In genomic region chr6:8486391-8487043, GRCm38 (mm10) we compare ENCODE assay signal across 13 mouse cellular contexts. TPM values are rescaled to one million over a fixed set of nuclear protein-coding genes. Genes with fewer than 3 reads are reported as not detected.
DNase-seq lines count a peak whose midpoint lies in the region; ATAC-seq and TF ChIP-seq lines count a peak whose summit lies in the region.
"Had no signal": no experiment of that assay in that cellular context is flagged by ENCODE, and none has a peak within 500 bp of the region (broad histone marks: within the 10 kb centered on the region; RNA-seq: fewer than 3 reads in every experiment).

No protein-coding gene starts in this region.

- intact Hi-C loops in heart, postnatal 10 days (cut with DNase I), result no loop called here

- no peak overlapping the region for H3K4me3 ChIP-seq in thymus, adult 2 months (ENCODE audit: control insufficient read depth, insufficient read depth, low read length)
- no peak overlapping the region for H3K4me3 ChIP-seq in liver, embryonic 14.5 days (ENCODE audit: insufficient read depth in 1 of 2, low read depth in 2 of 2, low read length in 2 of 2)
- H3K4me3 ChIP-seq in neural tube, embryonic 14.5 days (ENCODE audit: low read depth, low read length), result no peak overlapping the region

- no peak for TF ChIP-seq EP300 in liver, embryonic 14.5 days (IDR thresholded peaks at IDR 0.05; ENCODE audit: low read depth)

- peak overlapping the region; percentile 56 for H3K4me2 ChIP-seq in liver, embryonic 14.5 days (ENCODE audit: low read depth)
- no peak overlapping the region for H3K4me2 ChIP-seq in neural tube, embryonic 14.5 days (ENCODE audit: low read depth, low read length)

- H3K9me3 ChIP-seq in liver, embryonic 14.5 days (ENCODE audit: control insufficient read depth, low read length), result no peaks in the 10 kb centered on the region
- no peaks in the 10 kb centered on the region for H3K9me3 ChIP-seq in neural tube, embryonic 14.5 days (ENCODE audit: control insufficient read depth, low read length)

- H3K36me3 ChIP-seq in thymus, adult 2 months (ENCODE audit: control insufficient read depth, insufficient read depth, low read length), result no peaks in the 10 kb centered on the region
- H3K36me3 ChIP-seq in liver, embryonic 14.5 days (replicated peaks; ENCODE audit: control insufficient read depth, insufficient read depth, low read depth), result no peaks in the 10 kb centered on the region
- H3K36me3 ChIP-seq in neural tube, embryonic 14.5 days (ENCODE audit: control insufficient read depth, insufficient read depth, low read length), result no peaks in the 10 kb centered on the region

- no peak for ATAC-seq in liver, embryonic 14.5 days (ENCODE audit: insufficient read depth)
- ATAC-seq in neural tube, embryonic 14.5 days (ENCODE audit: low read depth), result peak; percentile 46; the same call in 1 of the 2 replicates
- ATAC-seq in activated CD4-positive, CD25-positive, alpha-beta regulatory T cell, adult 4 months, result no peak
- no peak for ATAC-seq in CD4-positive, CD25-positive, alpha-beta regulatory T cell, adult 4 months
- ATAC-seq: Patski had no signal

- no peaks in the 10 kb centered on the region for H3K27me3 ChIP-seq in thymus, adult 2 months (ENCODE audit: control insufficient read depth, insufficient read depth, low read length)
- no peaks in the 10 kb centered on the region for H3K27me3 ChIP-seq in liver, embryonic 14.5 days (ENCODE audit: control insufficient read depth, insufficient read depth, low read length)
- H3K27me3 ChIP-seq in neural tube, embryonic 14.5 days (ENCODE audit: control insufficient read depth, insufficient read depth, low read length), result no peaks in the 10 kb centered on the region

- no peak for TF ChIP-seq POLR2A in thymus, adult 2 months (IDR thresholded peaks at IDR 0.05; ENCODE audit: control insufficient read depth, extremely low read depth, insufficient read depth, low read length, poor library complexity)

- peak; percentile 60 for DNase-seq in heart, adult 11 months
- DNase-seq in heart, postnatal 10 days, result no peak
- no peak for DNase-seq in thymus, adult 2 months
- no peak for DNase-seq in thymus, adult 18-20 months
- DNase-seq in liver, embryonic 14.5 days (ENCODE audit: low read depth in 3 of 3, low spot score in 3 of 3), result no peak
- DNase-seq: adrenal gland, postnatal 14 days; cerebellum, adult 11 months; layer of hippocampus, postnatal 36 days had no signal

- H3K9ac ChIP-seq in liver, embryonic 14.5 days (replicated peaks), result peak overlapping the region; percentile 21; the same call in 1 of the 2 replicates
- H3K9ac ChIP-seq in neural tube, embryonic 14.5 days (replicated peaks; ENCODE audit: low read depth, low read length), result no peak overlapping the region

- peaks cover 36% of the 10 kb centered on the region for H3K4me1 ChIP-seq in thymus, adult 2 months (replicated peaks; ENCODE audit: control insufficient read depth, insufficient read depth, low read length)
- peaks cover 27 to 35% of the 10 kb centered on the region in 2 experiments for H3K4me1 ChIP-seq in liver, embryonic 14.5 days (replicated peaks; ENCODE audit: control insufficient read depth in 2 of 2, insufficient read depth in 2 of 2, low read length in 1 of 2)
- 0 out of 2 replicates have a peak, but pooled peaks cover 4% of the 10 kb centered on the region for H3K4me1 ChIP-seq in neural tube, embryonic 14.5 days (ENCODE audit: control insufficient read depth, insufficient read depth, low read length)

- 84% methylated on average over 17 of the region's 17 CpGs for WGBS in thymus, adult 2 months
- WGBS in liver, embryonic 14.5 days (ENCODE audit: insufficient replicate concordance), result 81% methylated on average over 17 of the region's 17 CpGs
- 74% methylated on average over 17 of the region's 17 CpGs for WGBS in neural tube, embryonic 14.5 days

- peak overlapping the region; percentile 100 for H3K27ac ChIP-seq in thymus, adult 2 months (ENCODE audit: control insufficient read depth, insufficient read depth, low read length)
- peak overlapping the region; percentile 69 for H3K27ac ChIP-seq in liver, embryonic 14.5 days
- no peak overlapping the region for H3K27ac ChIP-seq in neural tube, embryonic 14.5 days (ENCODE audit: low read depth, low read length)
- H3K27ac ChIP-seq: kidney, postnatal 0 days had no signal

- no peak for TF ChIP-seq CTCF in thymus, adult 2 months (IDR thresholded peaks at IDR 0.05; ENCODE audit: borderline replicate concordance, control insufficient read depth, extremely low read depth, insufficient read depth, low read length, poor library complexity)
- TF ChIP-seq CTCF in liver, embryonic 14.5 days (IDR thresholded peaks at IDR 0.05; ENCODE audit: low read depth), result no peak

RNA-seq across cellular contexts. Expression of gene Glcci1, which starts 22.9 kb away (rescaled TPM):
- total RNA-seq in heart, postnatal 10 days (2021), result 10 to 100 TPM; 12.5 to 17.6 TPM
- polyA plus RNA-seq in thymus, adult 2 months (2012; rRNA removed), result 187 and 194 TPM in 2 replicates
- polyA plus RNA-seq in liver, embryonic 14.5 days (2012; rRNA removed), result 0.84 and 1.2 TPM in 2 replicates
- polyA plus RNA-seq in liver, embryonic 14.5 days (2014; fragmentation: Nextera tagmentation; extraction: Ambion mirVana), result 1.5 and 2.4 TPM in 2 replicates
- polyA plus RNA-seq in neural tube, embryonic 14.5 days (2014; fragmentation: Nextera tagmentation; extraction: Ambion mirVana), result 11.3 and 12.8 TPM in 2 replicates
- 10 to 100 TPM; 18.9 to 29.2 TPM for polyA plus RNA-seq in activated CD4-positive, CD25-positive, alpha-beta regulatory T cell, adult 4 months (2017; shearing (Covaris generic))
- 10 to 100 TPM; 28.3 to 40.6 TPM for polyA plus RNA-seq in CD4-positive, CD25-positive, alpha-beta regulatory T cell, adult 4 months (2017; shearing (Covaris generic))
